Mouse (Mus musculus) brain, embryonic 14.5 days (tissue): Measurements from ENCODE around the gene Heatr9. TPM values are rescaled to one million over a fixed set of nuclear protein-coding genes. Genes with fewer than 3 reads are reported as not detected.
"Not testable (repeated sequence)": the region's sequence is repeated elsewhere in the genome, so short reads cannot be mapped to it uniquely, and the experiment has no call there.

Source experiments
- DNase-seq: peaks from one replicate; pipeline ENCODE4 v3.0.0-alpha.2; 2011; ENCODE audit warnings: low read depth
- CTCF ChIP-seq: fragments of 200-500 bp; IDR thresholded peaks from 2 replicates; pipeline ENCODE4 v1.5.1; 2012; ENCODE audit warnings: inconsistent platforms, mild to moderate bottlenecking, moderate library complexity, borderline replicate concordance; ENCODE audit not compliant: insufficient read depth, insufficient read length; ENCODE audit errors: extremely low read depth
- POLR2A ChIP-seq: fragments of 200-500 bp; IDR thresholded peaks from 2 replicates; pipeline ENCODE4 v1.6.1; 2012; ENCODE audit warnings: mild to moderate bottlenecking, inconsistent platforms, borderline replicate concordance; ENCODE audit not compliant: poor library complexity, insufficient read depth, insufficient read length, severe bottlenecking; ENCODE audit errors: extremely low read depth
- polyA plus RNA-seq: library from polyadenylated mRNA; depleted of rRNA; stranded (reverse); fragments of >200 nt; gene quantifications from 2 replicates; pipeline ENCODE4 v1.2.3, GENCODE M21; 2012; rRNA removed

Heatr9 gene
- not detected in 2 replicates for polyA plus RNA-seq

DNA sequence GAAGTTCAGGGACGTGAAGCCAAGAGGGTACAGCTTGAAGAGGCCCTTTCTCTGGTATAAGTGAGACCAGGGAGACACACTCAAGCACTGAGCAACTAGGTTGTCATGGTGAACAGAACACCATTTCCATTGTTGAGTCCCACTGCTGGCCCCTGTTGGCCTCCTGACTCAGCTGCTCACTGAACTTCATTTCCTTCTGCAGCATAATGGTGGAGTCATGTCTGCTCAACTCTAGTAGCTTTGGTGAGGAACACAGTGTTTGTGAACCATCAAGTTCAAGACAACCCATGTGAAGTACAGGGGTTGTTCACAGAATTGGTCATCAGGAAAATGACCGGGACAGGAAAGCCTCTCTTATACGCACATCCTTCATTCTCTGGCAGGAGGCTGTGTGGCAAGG, at the start of gene Heatr9:
Gene Heatr9, minus strand, starts transcription at position 101 of the 400 bp plus-strand sequence.
- TF ChIP-seq POLR2A (no peak), CTCF (no peak)

GRCm38 (mm10) chr11:83570189-83570588, 48.2 kb upstream of the Heatr9 start:
- TF ChIP-seq CTCF (no peak), POLR2A (no peak)
- no peak for DNase-seq

More for the DNA sequence above, at the start of gene Heatr9:
- no peak for DNase-seq

- no peak for DNase-seq
- no peak for TF ChIP-seq POLR2A
- no peak for TF ChIP-seq CTCF
Measured at GRCm38 (mm10) chr11:83569249-83569648, 47.3 kb upstream of the Heatr9 start.

DNA sequence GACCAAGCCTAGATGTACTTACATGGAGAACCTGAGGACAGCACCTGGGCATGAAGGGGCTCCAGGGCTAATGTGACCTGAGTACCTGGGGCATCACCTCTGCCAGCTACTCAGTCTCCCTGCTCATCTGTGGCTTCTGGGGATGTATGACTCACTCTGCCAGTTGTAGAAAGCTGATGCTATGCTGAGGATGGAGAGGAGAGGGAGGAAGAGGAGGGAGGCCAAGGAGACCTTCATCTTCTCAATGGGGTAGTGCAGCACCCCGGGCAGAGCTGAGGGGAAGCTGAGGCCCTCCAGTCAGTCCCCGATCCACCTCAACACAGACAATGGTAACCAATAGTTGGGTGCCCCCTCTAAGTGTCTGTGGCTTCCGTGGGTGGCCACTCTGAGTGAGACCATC, 46.8 kb upstream of the Heatr9 start:
- no peak for DNase-seq
- no peak for TF ChIP-seq POLR2A
- TF ChIP-seq CTCF = no peak

GRCm38 (mm10) chr11:83568061-83568460, 46.1 kb upstream of the Heatr9 start:
- TF ChIP-seq POLR2A (no peak), CTCF (no peak)
- DNase-seq = no peak

GRCm38 (mm10) chr11:83567311-83567710, 45.3 kb upstream of the Heatr9 start:
- no peak for TF ChIP-seq POLR2A
- no peak for TF ChIP-seq CTCF
- DNase-seq = no peak

DNA sequence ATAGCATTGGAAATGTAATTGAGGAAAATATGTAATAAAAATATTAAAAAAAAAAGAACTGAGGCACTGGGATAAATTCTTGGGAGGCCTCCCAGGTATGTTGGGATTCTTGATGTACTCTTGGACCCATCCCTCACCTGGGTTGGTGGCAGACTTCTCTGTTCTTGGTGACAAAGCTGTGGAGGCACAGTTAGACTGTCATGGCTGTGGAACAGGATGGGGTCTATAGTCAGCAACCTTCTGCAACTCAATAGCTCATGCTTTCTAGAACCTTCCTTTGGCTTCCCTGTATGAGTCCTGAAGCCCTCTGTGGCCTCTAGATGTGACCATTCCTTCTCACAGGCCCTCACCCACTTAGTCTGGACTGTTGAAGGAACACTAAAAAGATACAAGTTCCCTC, 44.6 kb upstream of the Heatr9 start:
- TF ChIP-seq CTCF (no peak), POLR2A (no peak)
- no peak for DNase-seq

DNA sequence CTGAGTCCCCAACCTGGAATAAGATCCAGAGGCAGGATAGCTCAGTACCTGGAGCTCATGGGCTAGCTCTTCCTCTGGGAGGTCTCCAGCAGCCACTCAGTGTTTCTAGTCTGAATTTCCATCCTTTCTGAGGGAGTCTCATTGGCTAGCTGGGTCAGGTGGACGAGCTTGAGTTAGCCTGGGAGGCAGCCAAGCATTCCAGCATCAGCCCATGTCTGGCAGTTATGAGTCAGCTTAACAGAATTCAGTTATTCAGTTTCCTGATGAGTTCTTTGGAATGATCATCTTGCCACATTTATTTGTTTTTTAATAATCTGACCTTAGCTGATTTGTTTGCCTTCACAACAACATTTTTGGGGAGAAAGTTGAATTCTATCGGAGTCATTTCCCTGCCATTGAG, 41.8 kb upstream of the Heatr9 start:
- TF ChIP-seq CTCF (no peak), POLR2A (no peak)
- DNase-seq = peak; percentile 11

GRCm38 (mm10) chr11:83562311-83562887, 40.4 kb upstream of the Heatr9 start:
- TF ChIP-seq CTCF = no peak
- no peak for TF ChIP-seq POLR2A
- DNase-seq = no peak

GRCm38 (mm10) chr11:83560405-83560804, 38.4 kb upstream of the Heatr9 start:
- no peak for TF ChIP-seq POLR2A
- no peak for TF ChIP-seq CTCF
- no peak for DNase-seq

- TF ChIP-seq CTCF (no peak), POLR2A (no peak)
- DNase-seq = no peak
Measured at GRCm38 (mm10) chr11:83557074-83557473, 35.1 kb upstream of the Heatr9 start.

- peak; percentile 89 for DNase-seq
- TF ChIP-seq POLR2A = no peak
- peak; percentile 34; the same call in 1 of the 2 replicates for TF ChIP-seq CTCF
Measured at GRCm38 (mm10) chr11:83556085-83556781, 34.3 kb upstream of the Heatr9 start.

GRCm38 (mm10) chr11:83551668-83552067, 29.7 kb upstream of the Heatr9 start:
- no peak for DNase-seq
- TF ChIP-seq POLR2A (no peak), CTCF (no peak)

GRCm38 (mm10) chr11:83551037-83551436, 29.1 kb upstream of the Heatr9 start:
- DNase-seq = not testable (repeated sequence)

DNA sequence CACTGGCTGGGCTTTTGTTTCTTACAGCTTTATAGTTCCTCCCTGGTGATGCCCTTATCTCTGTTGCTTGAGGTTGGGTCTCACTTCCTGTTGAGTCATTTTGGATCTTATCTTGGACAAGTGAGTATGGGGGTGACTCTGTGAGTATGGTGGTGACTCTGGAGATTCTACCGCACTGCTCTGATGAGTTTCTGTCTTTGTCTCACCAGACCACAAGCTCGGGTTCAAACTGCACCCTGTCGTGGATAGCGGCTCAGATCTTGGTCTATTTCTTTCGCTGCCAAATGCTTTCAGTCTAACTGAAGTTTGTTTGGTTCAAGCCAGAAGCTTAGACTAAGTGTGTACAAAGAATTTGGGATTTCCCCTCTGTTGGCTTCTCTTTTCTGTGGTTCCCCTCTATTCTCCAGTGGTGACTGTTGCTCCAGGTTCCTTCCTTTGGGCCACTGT, 28.2 kb upstream of the Heatr9 start:
- TF ChIP-seq CTCF (no peak), POLR2A (no peak)
- DNase-seq = no peak

DNA sequence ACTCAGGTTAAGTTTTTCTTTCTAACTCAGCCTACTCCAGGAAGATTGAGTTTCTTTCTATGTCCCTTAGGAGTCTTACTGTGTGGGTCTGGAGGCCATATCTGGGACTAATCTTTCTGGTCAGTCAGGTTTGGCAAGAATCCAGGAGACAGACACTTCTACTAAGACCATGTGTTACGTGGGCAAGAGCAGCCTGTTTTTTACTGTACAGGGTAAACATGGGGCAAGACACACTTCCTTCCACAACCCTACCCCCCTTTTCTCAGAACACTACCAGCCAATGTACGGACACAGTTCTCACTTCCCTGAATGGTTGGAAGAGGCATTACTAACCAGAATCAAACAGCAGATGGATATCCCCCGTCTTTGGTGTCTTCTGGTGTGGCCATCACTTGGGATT, 22.2 kb upstream of the Heatr9 start:
- no peak for DNase-seq
- TF ChIP-seq POLR2A (no peak), CTCF (no peak)
